Mouse (Mus musculus) stomach, embryonic 16.5 days (tissue): Measurements from ENCODE around the gene Gsg1l. TPM values are rescaled to one million over a fixed set of nuclear protein-coding genes. Genes with fewer than 3 reads are reported as not detected.

ENCODE experiments used
- ATAC-seq: fragments of 200-750 bp; cut with Nextera tagmentation; 2 replicates; pipeline ENCODE4 v1.8.0; 2017; ENCODE audit warnings: moderate number of reproducible peaks, moderate TSS enrichment; ENCODE audit not compliant: insufficient read depth, low FRiP score
- H3K27ac ChIP-seq: fragments of 300-500 bp; sonication (generic); 2 replicates; pipeline ENCODE4 v1.5.1; 2014; ENCODE audit warnings: low read length
- H3K27me3 ChIP-seq: fragments of 300-500 bp; sonication (generic); 2 replicates; pipeline ENCODE4 v1.6.1; 2014; ENCODE audit warnings: low read length, control low read depth, mixed read lengths; ENCODE audit not compliant: control insufficient read depth, insufficient read depth
- H3K36me3 ChIP-seq: fragments of 300-500 bp; sonication (generic); 2 replicates; pipeline ENCODE4 v1.6.1; 2014; ENCODE audit warnings: low read length; ENCODE audit not compliant: control insufficient read depth, insufficient read depth
- H3K4me1 ChIP-seq: fragments of 300-500 bp; sonication (generic); 2 replicates; pipeline ENCODE4 v1.6.1; 2014; ENCODE audit warnings: low read length, control low read depth, mixed read lengths; ENCODE audit not compliant: control insufficient read depth, insufficient read depth
- H3K4me2 ChIP-seq: fragments of 300-500 bp; sonication (generic); 2 replicates; pipeline ENCODE4 v1.6.1; 2014; ENCODE audit warnings: low read depth, low read length, mixed read lengths
- H3K4me3 ChIP-seq: fragments of 300-500 bp; sonication (generic); replicated peaks from 2 replicates; pipeline ENCODE4 v1.5.1; 2014; ENCODE audit warnings: mild to moderate bottlenecking, low read length
- H3K9ac ChIP-seq: fragments of 300-500 bp; sonication (generic); 2 replicates; pipeline ENCODE4 v1.6.1; 2014; ENCODE audit warnings: low read length
- H3K9me3 ChIP-seq: fragments of 300-500 bp; sonication (generic); replicated peaks from 2 replicates; pipeline ENCODE4 v1.6.1; 2016; ENCODE audit warnings: low read length, control low read depth; ENCODE audit not compliant: control insufficient read depth
- WGBS: fragments of 180-500 bp; shearing (Covaris S2); extraction: QIAGEN DNeasy Blood & Tissue Kit; methylation state at CpG from one replicate; pipeline ENCODE4 v1.1.7; 2014; 5-methylcytosine and 5-hydroxymethylcytosine counted together
- polyA plus RNA-seq: library from polyadenylated mRNA; unstranded; fragments of >200 nt; fragmentation: Nextera tagmentation; extraction: Ambion mirVana; gene quantifications from 2 replicates; pipeline ENCODE4 v1.2.1, GENCODE M21; 2015

Gsg1l gene
- polyA plus RNA-seq, 1 experiment from 2014 or later, result 0.77 TPM

- H3K4me3 ChIP-seq, result no peak overlapping the region
- H3K36me3 ChIP-seq, result no peaks in the 10 kb centered on the region
- ATAC-seq, result no peak
- H3K4me1 ChIP-seq, result no peaks in the 10 kb centered on the region
- no peak overlapping the region for H3K4me2 ChIP-seq
- H3K9ac ChIP-seq, result no peak overlapping the region
- H3K27ac ChIP-seq, result no peak overlapping the region
- no peaks in the 10 kb centered on the region for H3K9me3 ChIP-seq
- H3K27me3 ChIP-seq, result no peaks in the 10 kb centered on the region
- 56% methylated on average over 6 of the region's 6 CpGs for WGBS
These were observed 128.4 kb downstream of the Gsg1l start for GRCm38 (mm10) chr7:125953844-125954243.

GRCm38 (mm10) chr7:125951911-125952310, 130.3 kb downstream of the Gsg1l start:
- WGBS, result 77% methylated on average over 7 of the region's 7 CpGs

GRCm38 (mm10) chr7:125948973-125949372, 133.2 kb downstream of the Gsg1l start:
- H3K27ac ChIP-seq, result no peak overlapping the region
- no peak overlapping the region for H3K4me2 ChIP-seq
- H3K4me3 ChIP-seq, result no peak overlapping the region
- H3K9ac ChIP-seq, result no peak overlapping the region
- 74% methylated on average over 4 of the region's 4 CpGs for WGBS
- H3K27me3 ChIP-seq, result no peaks in the 10 kb centered on the region
- no peaks in the 10 kb centered on the region for H3K36me3 ChIP-seq
- no peaks in the 10 kb centered on the region; the same call in 1 of the 2 replicates for H3K4me1 ChIP-seq
- ATAC-seq, result no peak
- H3K9me3 ChIP-seq, result no peaks in the 10 kb centered on the region

More at GRCm38 (mm10) chr7:125951911-125952310, 130.3 kb downstream of the Gsg1l start:
- no peak overlapping the region for H3K9ac ChIP-seq
- H3K9me3 ChIP-seq, result no peaks in the 10 kb centered on the region
- no peak overlapping the region for H3K27ac ChIP-seq
- no peaks in the 10 kb centered on the region for H3K4me1 ChIP-seq
- H3K27me3 ChIP-seq, result no peaks in the 10 kb centered on the region
- no peak overlapping the region for H3K4me3 ChIP-seq
- ATAC-seq, result no peak
- no peak overlapping the region for H3K4me2 ChIP-seq
- no peaks in the 10 kb centered on the region for H3K36me3 ChIP-seq

GRCm38 (mm10) chr7:125945915-125946314, 136.3 kb downstream of the Gsg1l start:
- Histone ChIP-seq H3K4me3 (no peak overlapping the region), H3K27me3 (no peaks in the 10 kb centered on the region), H3K4me1 (no peaks in the 10 kb centered on the region; the same call in 1 of the 2 replicates), H3K9ac (no peak overlapping the region), H3K9me3 (no peaks in the 10 kb centered on the region), H3K36me3 (no peaks in the 10 kb centered on the region), H3K4me2 (no peak overlapping the region), H3K27ac (no peak overlapping the region)
- 52% methylated on average over 8 of the region's 8 CpGs for WGBS
- peak; percentile 63; the same call in 1 of the 2 replicates for ATAC-seq

- Histone ChIP-seq H3K4me2 (no peak overlapping the region), H3K9ac (no peak overlapping the region), H3K4me3 (no peak overlapping the region), H3K27me3 (no peaks in the 10 kb centered on the region), H3K9me3 (no peaks in the 10 kb centered on the region), H3K27ac (no peak overlapping the region), H3K36me3 (no peaks in the 10 kb centered on the region), H3K4me1 (no peaks in the 10 kb centered on the region; the same call in 1 of the 2 replicates)
- no peak for ATAC-seq
- 69% methylated on average over 5 of the region's 5 CpGs for WGBS
These were observed 137.6 kb downstream of the Gsg1l start for GRCm38 (mm10) chr7:125944631-125945030.

GRCm38 (mm10) chr7:125943511-125943910, 138.7 kb downstream of the Gsg1l start:
- ATAC-seq, result no peak
- Histone ChIP-seq H3K9me3 (no peaks in the 10 kb centered on the region), H3K4me1 (no peaks in the 10 kb centered on the region; the same call in 1 of the 2 replicates), H3K9ac (no peak overlapping the region), H3K27me3 (no peaks in the 10 kb centered on the region), H3K36me3 (no peaks in the 10 kb centered on the region), H3K4me2 (no peak overlapping the region), H3K4me3 (no peak overlapping the region), H3K27ac (no peak overlapping the region)
- 90% methylated on average over 4 of the region's 4 CpGs for WGBS

- no peak overlapping the region for H3K4me3 ChIP-seq
- H3K9me3 ChIP-seq, result no peaks in the 10 kb centered on the region
- no peaks in the 10 kb centered on the region; the same call in 1 of the 2 replicates for H3K4me1 ChIP-seq
- H3K9ac ChIP-seq, result no peak overlapping the region
- no peak overlapping the region for H3K4me2 ChIP-seq
- 64% methylated on average over 6 of the region's 6 CpGs for WGBS
- H3K27ac ChIP-seq, result no peak overlapping the region
- ATAC-seq, result no peak
- H3K27me3 ChIP-seq, result no peaks in the 10 kb centered on the region
- no peaks in the 10 kb centered on the region for H3K36me3 ChIP-seq
These were observed 139.7 kb downstream of the Gsg1l start for GRCm38 (mm10) chr7:125942365-125943090.

- H3K27me3 ChIP-seq, result no peaks in the 10 kb centered on the region
- H3K9ac ChIP-seq, result no peak overlapping the region
- peaks cover 11% of the 10 kb centered on the region; the same call in 1 of the 2 replicates for H3K4me1 ChIP-seq
- no peak overlapping the region for H3K4me3 ChIP-seq
- H3K27ac ChIP-seq, result no peak overlapping the region; the same call in 1 of the 2 replicates
- no peaks in the 10 kb centered on the region for H3K36me3 ChIP-seq
- H3K9me3 ChIP-seq, result no peaks in the 10 kb centered on the region
- WGBS, result 66% methylated on average over 2 of the region's 2 CpGs
- no peak for ATAC-seq
- no peak overlapping the region for H3K4me2 ChIP-seq
These were observed 147.9 kb downstream of the Gsg1l start for GRCm38 (mm10) chr7:125934319-125934718.

GRCm38 (mm10) chr7:125933356-125934244, 148.6 kb downstream of the Gsg1l start:
- H3K4me3 ChIP-seq, result no peak overlapping the region
- H3K4me1 ChIP-seq, result peaks cover 11% of the 10 kb centered on the region; the same call in 1 of the 2 replicates
- peak overlapping the region; percentile 64; the same call in 1 of the 2 replicates for H3K27ac ChIP-seq
- H3K9ac ChIP-seq, result peak overlapping the region; percentile 40; the same call in 1 of the 2 replicates
- H3K4me2 ChIP-seq, result peak overlapping the region; percentile 11; the same call in 1 of the 2 replicates
- ATAC-seq, result no peak
- no peaks in the 10 kb centered on the region for H3K9me3 ChIP-seq
- no peaks in the 10 kb centered on the region for H3K36me3 ChIP-seq
- H3K27me3 ChIP-seq, result no peaks in the 10 kb centered on the region
- WGBS, result 37% methylated on average over 16 of the region's 16 CpGs
